In the genomic region with DNA sequence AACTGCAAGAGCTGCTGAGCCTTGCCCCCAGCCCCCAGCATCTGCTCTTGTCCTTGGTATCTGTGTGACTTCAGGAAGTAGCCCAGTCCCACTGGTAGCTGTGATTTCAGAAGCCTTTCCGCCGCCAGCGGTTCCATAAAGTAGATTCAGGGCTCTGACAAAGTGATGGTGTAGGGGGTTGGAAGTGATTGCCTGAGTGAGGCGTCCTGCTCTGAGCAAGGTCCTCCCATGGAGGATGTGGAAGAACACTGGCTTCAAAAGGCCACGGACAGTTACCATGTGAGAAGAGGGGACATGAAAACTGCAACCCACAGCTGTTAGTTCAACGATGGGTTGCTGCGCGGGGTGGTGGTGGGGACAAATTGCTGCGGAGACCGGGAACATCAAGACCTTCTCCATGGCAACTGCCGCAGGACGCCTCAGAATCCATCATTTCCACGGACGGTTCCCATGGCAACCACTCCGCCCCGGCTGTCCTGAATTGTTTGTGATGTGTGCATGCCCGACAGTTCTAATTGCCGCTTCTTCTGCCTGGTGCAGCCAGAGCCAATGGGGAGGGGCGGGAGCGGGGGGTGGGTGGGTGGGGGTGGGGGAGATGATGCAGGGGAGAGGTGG, we compare ENCODE assay signal across 9 mouse cellular contexts. TPM values are rescaled to one million over a fixed set of nuclear protein-coding genes. Genes with fewer than 3 reads are reported as not detected.
DNase-seq lines count a peak whose midpoint lies in the region; ATAC-seq and TF ChIP-seq lines count a peak whose summit lies in the region.
"Had no signal": no experiment of that assay in that cellular context is flagged by ENCODE, and none has a peak within 500 bp of the region (broad histone marks: within the 10 kb centered on the region; RNA-seq: fewer than 3 reads in every experiment).

No protein-coding gene starts in this region.

- peak overlapping the region; percentile 63 for H3K4me2 ChIP-seq in forebrain, postnatal 0 days (ENCODE audit: low read depth)
- H3K4me2 ChIP-seq in neural tube, embryonic 14.5 days (ENCODE audit: low read depth, low read length): peak overlapping the region; percentile 50

- H3K9ac ChIP-seq in forebrain, postnatal 0 days: peak overlapping the region; percentile 40
- 0 out of 2 replicates have a peak overlapping the region, but pooled peaks have one; percentile 2 for H3K9ac ChIP-seq in neural tube, embryonic 14.5 days (replicated peaks; ENCODE audit: low read depth, low read length)
- H3K9ac ChIP-seq: lung, embryonic 15.5 days had no signal

- peaks cover 41% of the 10 kb centered on the region for H3K4me1 ChIP-seq in cerebellum, adult 2 months (ENCODE audit: control insufficient read depth, insufficient read depth, low read length)
- H3K4me1 ChIP-seq in forebrain, postnatal 0 days (ENCODE audit: insufficient read depth): peaks cover 22% of the 10 kb centered on the region
- H3K4me1 ChIP-seq in neural tube, embryonic 14.5 days (ENCODE audit: control insufficient read depth, insufficient read depth, low read length): peaks cover 36% of the 10 kb centered on the region

- H3K9me3 ChIP-seq in forebrain, postnatal 0 days (ENCODE audit: low read length): no peaks in the 10 kb centered on the region
- no peaks in the 10 kb centered on the region for H3K9me3 ChIP-seq in neural tube, embryonic 14.5 days (ENCODE audit: control insufficient read depth, low read length)
- H3K9me3 ChIP-seq: lung, embryonic 15.5 days had no signal

- TF ChIP-seq POLR2A in cerebellum, adult 2 months (IDR thresholded peaks at IDR 0.05; ENCODE audit: borderline replicate concordance, insufficient read depth, low read length): no peak

- 6% methylated on average over 20 of the region's 20 CpGs for WGBS in cerebellum, adult 2 months
- 3% methylated on average over 20 of the region's 20 CpGs for WGBS in forebrain, postnatal 0 days
- WGBS in neural tube, embryonic 14.5 days: under 1% methylated on average over 20 of the region's 20 CpGs

- intact Hi-C loops in gastrocnemius, postnatal 14 days (cut with DNase I; ENCODE audit: low total_unique reads): loop anchor here (1.0 kb wide), 1 partner anchor 65 kb away; no protein-coding TSS in a partner anchor

- H3K27me3 ChIP-seq in cerebellum, adult 2 months (ENCODE audit: control insufficient read depth, insufficient read depth, low read length): no peaks in the 10 kb centered on the region
- H3K27me3 ChIP-seq in forebrain, postnatal 0 days (ENCODE audit: insufficient read depth, low read length): no peaks in the 10 kb centered on the region
- H3K27me3 ChIP-seq in neural tube, embryonic 14.5 days (ENCODE audit: control insufficient read depth, insufficient read depth, low read length): no peaks in the 10 kb centered on the region

- H3K36me3 ChIP-seq in forebrain, postnatal 0 days (ENCODE audit: insufficient read depth): no peaks in the 10 kb centered on the region; the same call in 1 of the 2 replicates
- H3K36me3 ChIP-seq in neural tube, embryonic 14.5 days (ENCODE audit: control insufficient read depth, insufficient read depth, low read length): no peaks in the 10 kb centered on the region
- H3K36me3 ChIP-seq: lung, embryonic 15.5 days had no signal

- peak; percentile 82 for ATAC-seq in forebrain, postnatal 0 days
- ATAC-seq in neural tube, embryonic 14.5 days (ENCODE audit: low read depth): peak; percentile 82

- peak; percentile 92 for DNase-seq in R1 (ENCODE audit: low read depth, low spot score)
- DNase-seq in cerebellum, adult 2 months: peak; percentile 79 to 81
- DNase-seq in forebrain, postnatal 0 days: peak; percentile 94
- peak; percentile 88 to 94 for DNase-seq in left cerebral cortex, adult 18-20 months (ENCODE audit: low spot score in 2 of 2)
- DNase-seq in spleen, postnatal 36 days (ENCODE audit: low spot score in 2 of 2): no peak
- no peak for DNase-seq in gastrocnemius, postnatal 14 days
- DNase-seq in lung, postnatal 25 days (ENCODE audit: low spot score): no peak

- peak overlapping the region; percentile 17 for H3K4me3 ChIP-seq in cerebellum, adult 2 months (replicated peaks; ENCODE audit: insufficient read depth, low read depth, low read length)
- H3K4me3 ChIP-seq in forebrain, postnatal 0 days (ENCODE audit: low read depth, low read length): peak overlapping the region; percentile 17; the same call in 1 of the 2 replicates
- H3K4me3 ChIP-seq in neural tube, embryonic 14.5 days (ENCODE audit: low read depth, low read length): no peak overlapping the region
- H3K4me3 ChIP-seq: lung, embryonic 15.5 days had no signal

- peak overlapping the region; percentile 17; the same call in 1 of the 2 replicates for H3K27ac ChIP-seq in cerebellum, adult 2 months (ENCODE audit: insufficient read depth, low read length)
- H3K27ac ChIP-seq in forebrain, postnatal 0 days (ENCODE audit: low read depth, low read length): peak overlapping the region; percentile 90
- H3K27ac ChIP-seq in neural tube, embryonic 14.5 days (ENCODE audit: low read depth, low read length): peak overlapping the region; percentile 98
- H3K27ac ChIP-seq: lung, embryonic 15.5 days had no signal

- TF ChIP-seq CTCF in cerebellum, adult 2 months (IDR thresholded peaks at IDR 0.05; ENCODE audit: borderline replicate concordance, insufficient read depth, low read depth, low read length): no peak
- TF ChIP-seq CTCF in forebrain, postnatal 0 days (IDR thresholded peaks at IDR 0.05; ENCODE audit: low read depth): no peak

RNA-seq across cellular contexts. Expression of gene Gm13090, which starts 51.1 kb away (rescaled TPM):
- not detected in 2 replicates for polyA plus RNA-seq in cerebellum, adult 2 months (2012; rRNA removed)
- total RNA-seq in forebrain, postnatal 0 days (2014; rRNA removed): not detected in 2 replicates
- polyA plus RNA-seq in forebrain, postnatal 0 days (2015; fragmentation: Nextera tagmentation; extraction: Ambion mirVana): not detected in 2 replicates
- total RNA-seq in left cerebral cortex, adult 18-20 months (2021): not detected
- polyA plus RNA-seq in neural tube, embryonic 14.5 days (2014; fragmentation: Nextera tagmentation; extraction: Ambion mirVana): 0.63 and 1.4 TPM in 2 replicates
- total RNA-seq in gastrocnemius, postnatal 14 days (2021): not detected
- polyA plus RNA-seq: lung, embryonic 15.5 days had no signal

Comparison
In these comparisons a context has a peak if more than half of its experiments do, and no peak if none do; other contexts are left out.
1. DNase-seq: peak in R1 (single experiment), cerebellum, adult 2 months (2 of 2), forebrain, postnatal 0 days (single experiment) and left cerebral cortex, adult 18-20 months (2 of 2); none in spleen, postnatal 36 days (0 of 2), gastrocnemius, postnatal 14 days (single experiment) and lung, postnatal 25 days (single experiment).
2. H3K27ac ChIP-seq: peak in every context shown above with its lines; median percentile 98 in neural tube, embryonic 14.5 days; 90 in forebrain, postnatal 0 days; 17 in cerebellum, adult 2 months.